Mouse (Mus musculus) neutrophil, adult 5-6 weeks (primary cell): ENCODE data around the gene Rnf181. TPM values are rescaled to one million over a fixed set of nuclear protein-coding genes. Genes with fewer than 3 reads are reported as not detected.
A peak's percentile ranks its signal among the peaks of the same experiment; 100 is the strongest.

ENCODE experiments used
- ATAC-seq: fragments of 151-379, 151-347 bp; 2 replicates; pipeline ENCODE4 v1.8.0; 2017; ENCODE audit warnings: mild to moderate bottlenecking, moderate TSS enrichment; ENCODE audit not compliant: insufficient number of reproducible peaks, poor library complexity, low FRiP score, severe bottlenecking; ENCODE audit errors: extremely low read depth
- total RNA-seq: library from RNA; stranded (forward); fragments of 200-1000 nt; gene quantifications from 2 replicates; pipeline ENCODE4 v1.2.3, GENCODE M21; 2017

Rnf181 gene
- total RNA-seq, 1 experiment from 2014 or later = 79.3 TPM

DNA sequence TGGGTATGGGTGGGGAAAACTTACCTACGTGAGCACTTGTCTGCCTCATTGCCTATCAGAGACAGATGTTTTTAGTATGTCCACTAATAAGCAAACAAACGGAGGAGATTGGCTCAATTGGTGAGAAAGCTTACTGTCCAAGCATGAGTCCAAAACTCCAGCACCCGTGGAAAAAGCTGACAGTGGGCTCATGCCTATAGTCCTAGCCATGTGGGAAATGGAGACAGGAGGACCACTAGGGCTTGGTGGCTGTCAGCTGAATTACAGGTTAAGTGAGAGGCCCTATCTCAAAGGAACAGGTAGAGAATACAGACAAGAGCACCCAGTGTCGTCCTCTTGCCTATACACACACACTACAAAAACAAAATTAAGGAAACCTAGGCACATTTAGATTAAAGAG, 20.5 kb downstream of the Rnf181 start:
- no peak for ATAC-seq

DNA sequence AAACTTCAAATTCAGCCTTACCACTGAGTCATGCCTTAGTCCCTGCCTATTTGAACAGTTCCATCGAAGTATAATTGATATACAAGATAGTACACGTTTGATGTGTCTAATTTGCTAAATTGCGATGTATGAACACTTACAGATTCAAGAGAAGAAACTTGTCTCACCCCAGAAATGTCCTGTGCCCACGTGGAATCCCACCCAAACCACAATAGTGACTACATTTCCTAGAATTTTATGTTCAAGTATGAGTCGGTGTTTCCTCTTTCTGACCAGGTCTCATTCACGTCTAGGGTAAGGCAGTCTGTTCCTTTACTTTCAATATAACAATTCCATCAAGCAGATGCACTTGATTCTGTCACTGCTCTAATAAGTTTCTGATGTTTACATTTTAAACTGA, 21.1 kb downstream of the Rnf181 start:
- ATAC-seq = no peak

- ATAC-seq = peak; percentile 87
Measured at GRCm38 (mm10) chr6:72345074-72345567, 21.6 kb downstream of the Rnf181 start, which contains the start of gene Usp39. Usp39 (minus strand) TSS chr6:72345184.

DNA sequence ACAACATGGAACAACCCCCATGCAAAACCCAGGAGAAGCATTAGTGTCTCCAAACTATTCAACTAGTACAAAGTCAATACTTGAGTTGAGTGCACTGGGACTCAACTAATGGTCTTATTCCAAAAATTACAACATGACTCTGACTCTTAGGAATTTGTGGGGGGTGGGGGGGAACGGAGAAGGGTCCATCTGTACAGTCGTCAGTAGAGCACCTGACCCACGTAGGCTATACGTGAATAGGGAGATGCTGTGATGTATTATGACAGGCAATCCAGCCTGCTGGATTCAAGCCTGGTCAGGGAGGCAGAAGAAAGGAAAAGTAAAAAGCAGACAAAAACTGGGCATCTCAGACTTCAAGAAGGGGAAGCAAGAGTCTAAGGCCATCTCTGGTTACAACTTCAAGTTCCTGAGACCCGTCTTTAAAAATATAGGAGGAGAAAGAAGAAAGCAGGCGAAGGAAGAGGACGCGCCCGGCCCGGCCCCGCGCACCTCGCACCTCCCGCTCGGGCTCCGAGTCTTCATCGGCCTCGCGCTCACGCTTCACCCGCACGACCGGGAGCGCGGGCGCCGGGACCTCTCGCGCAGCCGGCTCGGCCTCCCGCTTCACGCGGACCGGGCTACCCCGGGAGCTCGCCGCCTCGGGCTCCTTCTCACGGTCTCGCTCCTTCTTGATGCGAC, 22.2 kb downstream of the Rnf181 start:
- ATAC-seq = no peak

DNA sequence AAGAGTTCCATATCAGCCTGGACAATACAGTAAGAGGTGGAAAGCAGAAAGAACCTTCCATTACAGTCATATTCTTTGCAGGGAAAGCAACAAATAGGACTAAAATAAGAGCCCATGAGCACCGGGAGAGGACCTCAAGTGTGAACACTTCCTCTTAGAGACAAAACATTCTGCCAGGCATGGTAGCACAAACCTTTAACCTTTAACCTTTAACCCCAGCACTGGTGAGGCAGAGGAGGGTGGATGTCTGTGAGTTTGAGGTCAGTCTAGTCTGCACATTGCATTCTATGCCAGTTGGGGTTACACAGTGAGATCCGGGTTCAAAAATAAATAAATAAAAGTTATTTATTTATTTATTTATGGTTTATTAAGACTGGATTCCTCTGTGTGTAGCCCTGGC, 26.3 kb downstream of the Rnf181 start:
- no peak for ATAC-seq

DNA sequence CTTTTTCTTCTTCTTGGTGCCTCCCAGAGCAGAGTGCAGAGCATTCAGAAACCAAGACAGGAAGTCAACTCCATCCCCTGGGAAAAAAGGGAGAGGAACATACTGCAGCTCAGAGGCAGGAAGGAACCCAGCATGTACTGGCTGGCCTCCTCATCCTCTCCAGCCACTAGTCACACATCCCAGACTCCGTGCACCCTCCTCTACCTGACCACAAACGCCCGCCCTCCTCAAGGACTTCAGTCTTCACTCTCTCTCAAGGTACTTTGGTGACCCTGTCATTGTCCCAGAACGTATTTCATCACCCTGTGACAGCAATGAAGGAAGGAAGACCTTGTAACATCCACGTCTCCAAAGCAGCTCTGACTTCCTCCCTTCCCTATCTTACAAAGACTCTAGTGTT, 33.6 kb downstream of the Rnf181 start:
- ATAC-seq = no peak

- ATAC-seq = no peak
Measured at GRCm38 (mm10) chr6:72330133-72330532, 36.6 kb downstream of the Rnf181 start.

- no peak for ATAC-seq
Measured at GRCm38 (mm10) chr6:72329019-72329418, 37.7 kb downstream of the Rnf181 start.

- peak; percentile 64; the same call in 1 of the 2 replicates for ATAC-seq
Measured at GRCm38 (mm10) chr6:72326274-72326673, 40.5 kb downstream of the Rnf181 start.

DNA sequence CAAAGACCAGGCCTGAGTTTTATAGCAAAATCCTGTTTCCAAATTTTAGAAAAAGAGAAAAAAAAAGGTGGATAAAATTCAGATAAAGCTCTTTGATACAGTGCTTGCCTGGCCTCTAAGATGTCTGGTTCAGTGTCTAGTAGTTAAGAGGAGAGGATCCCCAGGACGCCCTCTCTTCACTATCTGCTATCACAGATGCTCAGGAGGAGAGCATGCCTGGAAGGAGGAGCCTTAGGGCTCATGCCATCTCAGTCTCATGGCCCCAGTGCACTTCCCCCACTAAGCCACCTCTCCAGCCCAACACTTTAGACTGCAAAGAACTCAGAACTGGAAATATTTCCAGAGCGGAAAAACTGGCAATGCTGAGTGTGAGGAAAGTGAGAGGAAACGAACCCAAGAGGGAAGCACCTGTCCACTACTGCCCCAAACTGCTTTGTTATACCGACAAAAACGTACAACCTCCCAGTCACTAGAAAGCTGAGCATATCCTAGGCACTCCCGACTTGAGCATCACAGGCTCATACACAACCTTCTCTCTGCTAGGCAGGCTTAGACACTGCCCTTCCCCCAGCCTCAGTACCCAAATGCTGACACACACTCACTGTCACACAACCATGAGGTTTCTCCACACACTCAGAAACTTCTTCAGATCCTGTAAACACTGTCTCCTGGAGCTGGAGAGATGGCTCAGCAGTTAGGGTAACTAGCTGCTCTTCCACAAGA, 42.8 kb downstream of the Rnf181 start:
- no peak for ATAC-seq

DNA sequence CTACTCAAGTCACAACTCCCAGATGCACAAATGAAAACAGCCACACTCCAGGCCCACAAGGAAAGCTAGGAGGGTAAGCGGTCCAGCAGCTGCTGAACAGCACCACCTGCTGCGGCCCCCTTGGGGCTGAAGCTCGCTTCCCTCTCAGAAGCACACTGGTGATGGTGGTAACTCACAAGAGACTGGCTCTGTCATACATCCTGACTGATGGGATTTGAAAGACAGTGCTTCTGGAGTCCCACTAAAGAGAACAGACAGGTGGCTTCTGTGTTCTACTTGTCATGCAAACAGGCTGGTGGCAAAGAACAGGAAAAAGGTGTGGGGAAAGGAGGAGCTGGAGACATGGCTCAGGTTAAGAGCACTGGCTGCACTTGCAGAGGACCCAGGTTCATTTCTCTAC, 43.8 kb downstream of the Rnf181 start:
- no peak for ATAC-seq

- ATAC-seq = no peak
Measured at GRCm38 (mm10) chr6:72319019-72319418, 47.7 kb downstream of the Rnf181 start.

DNA sequence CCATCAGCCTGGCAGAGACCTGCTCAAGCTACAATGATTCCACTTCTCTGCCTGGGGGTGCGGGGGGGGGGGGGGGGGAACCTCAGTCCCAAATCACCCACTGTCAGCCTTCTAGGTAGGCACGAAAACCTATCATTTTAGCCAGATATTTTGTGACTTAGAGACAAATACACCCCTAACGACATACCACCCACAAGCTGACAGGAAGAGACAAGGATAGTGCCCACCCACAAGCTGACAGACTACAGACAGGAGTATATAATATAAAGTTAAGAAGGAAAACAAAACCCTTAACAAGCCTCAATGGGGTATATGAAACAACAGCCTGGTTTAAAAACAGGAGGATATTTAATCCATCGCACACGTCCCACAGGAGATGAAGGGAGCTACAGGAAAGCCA, 48.3 kb downstream of the Rnf181 start:
- no peak for ATAC-seq

- ATAC-seq = no peak
Measured at GRCm38 (mm10) chr6:72316044-72316443, 50.7 kb downstream of the Rnf181 start.

DNA sequence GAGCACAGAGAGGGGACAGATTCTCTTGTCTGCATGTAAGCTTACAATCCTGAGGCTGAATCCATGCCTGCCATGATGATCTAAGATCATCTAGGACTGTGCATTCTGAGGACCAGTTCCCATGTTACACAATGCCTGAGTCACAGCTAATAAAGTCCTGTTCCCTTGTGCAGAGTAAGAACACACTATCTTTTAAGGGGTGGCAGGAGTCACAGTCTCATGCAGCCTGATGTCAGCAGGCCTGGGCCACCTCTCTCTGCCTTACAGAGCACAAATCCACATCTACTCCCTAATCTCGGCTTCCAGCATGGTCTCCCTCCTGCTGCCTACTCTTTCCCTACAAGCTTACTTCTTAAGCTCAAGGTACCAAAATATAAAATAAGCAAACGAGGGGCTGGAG, 51.4 kb downstream of the Rnf181 start:
- no peak for ATAC-seq

- no peak for ATAC-seq
Measured at GRCm38 (mm10) chr6:72313124-72313867, 53.5 kb downstream of the Rnf181 start.

GRCm38 (mm10) chr6:72312198-72312597, 54.6 kb downstream of the Rnf181 start:
- ATAC-seq = no peak
